Mouse (Mus musculus) T-helper 1 cell (primary cell): ENCODE results near the gene Gm49392.
"Not testable (repeated sequence)": the region's sequence is repeated elsewhere in the genome, so short reads cannot be mapped to it uniquely, and the experiment has no call there.

Experiments
- in situ Hi-C: fragments of 300-600 bp; cut with MboI, MseI; formaldehyde crosslinking; loops from one replicate; pipeline ENCODE4 v1.15.1; 2025; ENCODE audit warnings: high pct_unique_total_duplicates

Gm49392 gene

GRCm38 (mm10) chr13:60896794-60897193 is at the start of gene Gm49392:
TSS of gene Gm49392 (minus strand) at chr13:60896894.
- in situ Hi-C loops: not testable (repeated sequence)

- in situ Hi-C loops: not testable (repeated sequence)
Observed at GRCm38 (mm10) chr13:60941884-60942283, 45.2 kb upstream of the Gm49392 start, which contains the start of gene Tpbpa. TSS of gene Tpbpa (minus strand) at chr13:60941984.

DNA sequence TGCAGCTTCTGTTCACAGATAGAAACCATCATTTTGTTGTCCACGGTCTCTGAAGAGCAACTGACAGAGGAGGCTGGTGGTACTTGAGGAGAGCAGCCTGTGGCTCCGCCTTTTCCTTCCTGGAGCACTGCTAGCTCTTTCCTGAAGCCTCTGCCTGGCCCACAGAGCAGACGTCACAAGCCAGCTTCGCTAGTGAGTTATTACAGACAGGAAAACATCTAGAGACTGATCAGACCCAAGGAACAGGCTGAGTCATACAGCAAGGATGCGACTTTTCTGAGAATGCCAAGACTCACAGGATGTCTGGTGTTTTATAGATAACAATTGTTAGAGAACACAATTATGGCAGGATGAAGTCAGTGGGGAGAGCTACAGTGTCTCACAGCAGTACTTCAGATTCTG is 39.8 kb upstream of the Gm49392 start, which contains the start of the genes Gm49391 and Ctla2a:
TSS of gene Gm49391 (minus strand) at position 72 of the 402 bp plus-strand sequence.
TSS of gene Ctla2a (minus strand) at position 126 of the 402 bp plus-strand sequence.
- in situ Hi-C loops: no loop called here

GRCm38 (mm10) chr13:60935490-60935889 is 38.8 kb upstream of the Gm49392 start, which contains the start of gene Gm49393:
TSS of gene Gm49393 (minus strand) at chr13:60935590.
- in situ Hi-C loops: not testable (repeated sequence)

- in situ Hi-C loops: not testable (repeated sequence)
Observed at GRCm38 (mm10) chr13:60904780-60905179, 8.1 kb upstream of the Gm49392 start, which contains the start of gene Tpbpb. TSS of gene Tpbpb (minus strand) at chr13:60904880.

GRCm38 (mm10) chr13:60897328-60897727 is 634 bp upstream of the Gm49392 start, which contains the start of gene Ctla2b:
TSS of gene Ctla2b (minus strand) at chr13:60897447.
- in situ Hi-C loops: no loop called here

- in situ Hi-C loops: no loop called here
Observed at GRCm38 (mm10) chr13:60895406-60896160, 1.1 kb downstream of the Gm49392 start.

GRCm38 (mm10) chr13:60892301-60892700 is 4.4 kb downstream of the Gm49392 start:
- in situ Hi-C loops: no loop called here

- in situ Hi-C loops: no loop called here
Observed at GRCm38 (mm10) chr13:60864281-60864680, 32.4 kb downstream of the Gm49392 start, which contains the start of gene 4930486L24Rik. TSS of gene 4930486L24Rik (minus strand) at chr13:60864475.

DNA sequence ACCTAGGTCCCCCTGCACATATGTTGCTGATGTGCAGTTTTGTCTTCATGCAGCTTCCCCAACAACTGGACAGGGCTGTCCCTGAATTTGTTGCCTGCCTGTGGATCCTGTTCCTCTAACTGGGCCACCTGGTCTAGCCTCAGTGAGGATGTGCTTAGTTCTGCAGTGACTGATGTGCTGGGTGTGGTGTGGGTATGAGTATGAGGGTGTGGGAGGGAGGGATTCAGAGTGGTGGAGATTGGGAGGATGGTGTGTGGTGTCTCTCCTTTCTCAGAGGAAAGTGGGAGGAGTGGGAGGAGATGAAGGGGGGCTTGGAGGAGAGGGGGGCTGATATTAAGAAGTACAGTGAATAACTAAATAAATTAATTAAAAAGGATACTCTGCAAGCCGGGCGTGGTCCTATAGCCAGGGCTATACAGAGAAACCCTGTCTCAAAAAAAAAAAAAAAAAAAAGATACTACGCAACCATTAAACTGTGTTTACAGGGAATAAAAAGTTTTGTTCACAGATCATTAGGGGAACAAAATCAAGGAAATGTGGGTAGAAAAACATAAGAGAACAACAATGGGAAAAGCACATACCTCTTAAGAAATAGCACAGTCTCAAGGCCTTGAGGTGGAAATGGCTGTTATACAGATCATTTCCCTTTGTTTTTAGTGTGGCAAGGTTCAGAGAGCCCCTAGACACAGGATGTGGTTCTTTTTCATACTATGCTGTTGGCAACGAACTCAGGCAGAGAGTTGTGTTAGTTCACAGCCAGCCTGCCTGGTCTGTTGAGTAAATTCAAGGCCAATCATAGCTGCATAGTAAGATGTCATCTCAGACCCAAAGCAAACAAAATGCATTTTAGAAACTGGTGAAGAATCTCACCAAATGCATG is 48.2 kb downstream of the Gm49392 start:
- in situ Hi-C loops: no loop called here

DNA sequence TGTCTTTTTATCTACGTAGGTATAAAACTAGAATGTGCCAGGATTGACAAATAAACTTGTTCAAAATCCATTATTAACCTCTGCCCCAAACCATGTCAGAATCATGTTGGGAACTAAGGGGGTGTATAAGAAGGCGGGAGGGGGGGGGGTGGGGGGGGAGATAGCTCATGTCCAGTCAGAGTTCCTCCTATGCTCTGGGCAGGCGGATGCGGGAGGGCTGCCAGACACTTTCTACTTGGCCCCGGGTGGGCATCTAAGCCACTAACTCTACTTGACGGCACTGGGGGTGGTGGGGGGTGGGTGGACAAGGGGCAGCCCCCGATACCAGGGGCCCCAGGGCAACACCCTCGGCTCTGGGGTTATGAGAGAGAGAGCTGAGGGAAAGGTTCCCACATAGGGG is 53.5 kb downstream of the Gm49392 start:
- in situ Hi-C loops: no loop called here

DNA sequence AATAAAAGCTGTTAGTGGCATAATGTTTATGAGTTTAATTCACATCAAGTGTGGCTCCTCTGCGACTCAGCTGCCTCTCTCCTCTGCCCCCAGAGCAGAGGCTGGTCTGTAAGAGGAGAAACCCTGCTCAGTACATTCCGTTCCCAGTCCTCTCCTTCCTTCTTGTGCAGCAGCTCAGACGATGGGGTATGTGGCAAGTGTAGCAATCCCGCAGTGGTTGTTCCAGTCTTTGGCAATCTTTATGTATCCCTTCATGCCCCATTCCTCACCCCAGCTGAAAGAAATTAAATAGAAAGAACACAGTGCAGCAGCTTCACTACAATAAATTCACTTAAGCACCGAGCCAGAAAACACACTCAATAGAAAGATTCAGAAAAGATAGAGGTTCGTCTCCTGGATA is 54.0 kb downstream of the Gm49392 start:
- in situ Hi-C loops: no loop called here

DNA sequence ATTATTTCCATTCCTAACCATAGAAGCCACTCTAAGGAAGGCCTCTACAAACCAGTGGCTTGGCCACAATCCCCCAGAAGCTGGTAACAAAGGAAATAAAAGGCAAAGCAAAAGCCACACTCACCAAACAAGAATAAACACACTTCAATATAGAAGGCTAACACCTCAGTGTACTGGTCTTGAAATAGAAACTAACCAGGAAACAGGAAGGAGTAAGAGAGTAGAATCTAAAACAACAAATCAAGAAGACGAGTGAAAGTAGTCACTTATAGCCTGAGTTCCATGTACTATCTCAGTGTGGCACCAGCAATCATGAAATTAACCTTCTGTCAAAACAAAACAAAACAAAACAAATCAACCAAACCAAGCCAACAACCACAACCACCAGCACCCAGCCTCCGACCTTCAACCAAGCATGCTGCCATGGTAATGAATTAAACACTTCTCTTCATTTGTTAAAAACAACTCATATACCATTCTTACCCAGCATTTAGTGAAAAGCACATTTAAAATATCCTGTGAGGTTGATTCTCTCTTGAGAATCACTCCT is 57.3 kb downstream of the Gm49392 start:
- in situ Hi-C loops: no loop called here

DNA sequence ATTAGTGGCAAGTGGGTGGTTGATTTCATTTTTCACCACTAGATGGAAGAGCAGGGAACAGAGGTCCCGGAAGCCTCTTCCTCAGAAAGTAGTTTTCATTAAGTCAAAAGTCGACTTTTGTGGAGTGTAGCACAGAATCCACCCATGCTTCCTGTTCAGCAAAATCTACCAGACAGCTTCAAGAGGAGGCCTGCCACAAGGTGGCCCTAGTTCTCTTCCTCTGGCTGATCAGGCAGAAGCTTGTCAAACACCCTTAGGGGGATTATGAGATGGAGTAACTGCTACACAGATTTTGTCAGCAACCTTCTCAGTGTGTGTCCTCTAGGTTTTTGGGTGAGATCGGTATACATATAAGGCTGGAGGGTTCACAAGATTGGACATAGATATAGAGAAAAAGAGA is 70.6 kb downstream of the Gm49392 start:
- in situ Hi-C loops: no loop called here

DNA sequence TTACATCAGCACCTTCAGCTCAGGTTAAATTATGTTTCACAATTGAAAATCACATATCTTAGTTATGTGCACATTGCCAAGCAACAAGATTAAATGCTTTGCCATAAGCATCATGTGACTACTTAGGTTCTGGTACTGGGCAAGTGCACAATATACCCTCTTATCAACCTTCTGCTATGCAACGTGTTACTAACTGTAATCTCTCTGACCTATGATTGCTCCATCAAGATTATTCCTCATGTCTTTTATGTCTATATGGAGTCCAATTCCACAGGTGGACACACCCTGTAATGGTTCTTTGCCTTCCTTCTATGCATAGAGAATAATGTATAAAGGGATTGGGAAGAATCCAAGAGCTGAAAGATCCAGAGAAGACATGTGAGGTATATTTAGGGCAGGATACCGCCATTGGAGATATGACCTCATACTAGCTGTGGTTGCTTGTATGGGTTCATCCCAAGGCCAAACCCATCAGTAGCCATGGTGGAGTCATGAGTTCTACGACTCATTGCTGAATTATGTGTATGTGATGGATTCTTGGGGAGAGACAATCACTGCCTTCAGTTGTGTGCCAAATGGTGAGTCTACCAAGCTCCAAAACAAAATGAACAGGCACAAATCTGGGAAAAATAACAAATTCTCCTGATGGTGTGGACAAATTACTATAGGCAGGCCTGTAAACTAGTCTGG is 76.1 kb downstream of the Gm49392 start:
- in situ Hi-C loops: no loop called here

- in situ Hi-C loops: no loop called here
Observed at GRCm38 (mm10) chr13:60819469-60819868, 77.2 kb downstream of the Gm49392 start.

DNA sequence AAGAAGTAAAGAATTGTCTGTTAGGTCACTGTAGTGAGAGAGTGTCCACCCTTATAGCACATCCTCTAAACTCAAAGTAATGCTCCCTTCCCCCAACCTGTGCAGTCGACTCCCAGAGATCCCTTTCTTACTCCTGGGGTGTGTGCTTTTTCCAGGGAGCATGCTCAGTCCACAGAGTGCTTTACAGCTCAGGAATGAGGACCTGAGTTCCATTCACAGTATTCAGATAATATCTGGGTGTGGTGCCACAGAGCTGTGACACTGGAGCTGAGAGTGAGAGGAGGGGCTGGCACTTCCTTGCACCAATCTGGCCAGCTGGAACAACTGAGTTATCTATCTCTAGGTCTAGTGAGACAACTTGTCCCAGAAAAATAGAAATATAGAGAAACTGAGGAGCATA is 83.0 kb downstream of the Gm49392 start:
- in situ Hi-C loops: no loop called here

GRCm38 (mm10) chr13:60812768-60813167 is 83.9 kb downstream of the Gm49392 start:
- in situ Hi-C loops: no loop called here

GRCm38 (mm10) chr13:60809690-60810089 is 87.0 kb downstream of the Gm49392 start:
- in situ Hi-C loops: no loop called here

DNA sequence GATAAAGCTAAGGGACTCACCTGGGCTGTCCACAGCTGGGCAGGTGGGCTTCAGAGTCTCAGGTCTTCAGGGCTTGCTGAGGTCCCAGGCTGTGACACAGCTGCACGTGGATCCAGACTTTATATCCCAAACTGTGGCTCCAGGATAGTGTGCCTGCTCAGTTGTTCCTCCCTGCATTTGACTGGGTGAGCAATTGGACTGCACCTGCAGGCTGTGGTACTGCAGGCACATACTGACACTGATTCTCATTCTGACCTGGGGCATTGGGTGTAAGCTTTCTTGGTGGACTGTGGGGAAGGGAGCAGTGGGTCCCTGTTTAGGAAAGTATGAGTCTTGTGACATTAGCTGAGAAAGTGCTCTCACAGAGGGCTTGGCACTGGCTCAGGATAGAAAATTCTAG is 93.9 kb downstream of the Gm49392 start, which contains the start of gene Ctsll3:
TSS of gene Ctsll3 (minus strand) at position 101 of the 400 bp plus-strand sequence.
- in situ Hi-C loops: no loop called here
